Mouse (Mus musculus) induced T-regulatory cell, adult 2 months (primary cell): Measurements from ENCODE around the gene Apon.
"Not testable (repeated sequence)": the region's sequence is repeated elsewhere in the genome, so short reads cannot be mapped to it uniquely, and the experiment has no call there.

Experiments
- DNase-seq: peaks from one replicate; pipeline ENCODE4 v3.0.0-alpha.2; 2012; ENCODE audit warnings: low read depth

Gene Apon

DNA sequence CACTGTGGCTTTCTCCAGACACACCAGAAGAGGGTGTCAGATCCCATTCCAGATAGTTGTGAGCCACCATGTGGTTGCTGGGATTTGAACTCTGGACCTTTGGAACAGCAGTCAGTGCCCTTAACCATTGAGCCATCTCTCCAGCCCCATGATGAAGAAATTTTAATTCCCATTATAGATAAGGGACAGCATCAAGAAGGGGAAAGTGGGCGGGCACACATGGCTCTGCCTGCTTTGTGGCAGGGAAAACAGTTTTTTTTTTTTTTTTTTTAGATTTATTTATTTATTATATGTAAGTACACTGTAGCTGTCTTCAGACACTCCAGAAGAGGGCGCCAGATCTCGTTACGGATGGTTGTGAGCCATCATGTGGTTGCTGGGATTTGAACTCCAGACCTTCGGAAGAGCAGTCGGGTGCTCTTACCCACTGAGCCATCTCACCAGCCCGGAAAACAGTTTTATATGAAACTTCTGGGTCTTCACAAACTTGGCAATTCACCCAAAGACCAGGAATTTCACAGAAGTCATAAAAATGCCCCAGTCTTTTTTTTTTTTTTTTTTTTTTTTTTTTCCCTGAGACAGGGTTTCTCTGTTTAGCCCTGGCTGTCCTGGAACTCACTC lies 19.0 kb downstream of the Apon start:
- peak; percentile 28 for DNase-seq

DNA sequence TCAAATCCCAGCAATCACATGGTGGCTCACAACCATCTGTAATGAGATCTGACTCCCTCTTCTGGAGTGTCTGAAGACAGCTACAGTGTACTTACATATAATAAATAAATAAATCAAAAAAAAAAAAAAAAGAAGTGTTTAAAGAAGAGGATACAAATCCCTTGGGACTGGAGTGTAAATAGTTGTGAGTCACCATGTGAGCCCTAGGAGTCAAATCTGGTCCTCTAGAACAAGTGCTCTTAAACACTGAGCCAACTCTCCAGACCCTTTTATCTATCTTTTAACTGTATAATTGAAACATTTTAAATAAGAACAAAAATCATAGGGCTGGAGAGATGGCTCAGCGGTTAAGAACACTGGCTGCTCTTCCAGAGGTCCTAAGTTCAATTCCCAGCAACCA lies 21.5 kb downstream of the Apon start:
- not testable (repeated sequence) for DNase-seq

- DNase-seq = no peak
These were observed 24.3 kb downstream of the Apon start for GRCm38 (mm10) chr10:128278158-128278557.

DNA sequence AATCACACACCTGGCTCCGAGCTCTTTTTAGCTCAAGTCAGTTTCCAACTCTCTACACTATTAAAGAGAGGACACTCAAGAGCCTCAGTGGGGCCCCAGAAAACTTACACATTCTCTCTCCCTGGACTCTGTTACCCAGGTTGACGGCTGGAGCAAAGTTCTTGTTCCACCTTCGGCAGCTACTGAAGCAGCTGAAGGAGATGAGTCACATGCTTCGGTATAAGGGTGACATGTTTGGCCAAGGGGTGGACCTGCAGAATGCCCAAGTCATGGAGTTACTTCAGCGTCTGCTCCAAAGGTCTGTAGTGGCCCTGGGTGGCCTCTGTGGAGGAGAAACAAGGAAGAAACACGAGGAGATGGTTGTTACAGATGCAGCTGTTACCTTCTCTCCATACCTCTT lies 27.0 kb downstream of the Apon start:
- no peak for DNase-seq

DNA sequence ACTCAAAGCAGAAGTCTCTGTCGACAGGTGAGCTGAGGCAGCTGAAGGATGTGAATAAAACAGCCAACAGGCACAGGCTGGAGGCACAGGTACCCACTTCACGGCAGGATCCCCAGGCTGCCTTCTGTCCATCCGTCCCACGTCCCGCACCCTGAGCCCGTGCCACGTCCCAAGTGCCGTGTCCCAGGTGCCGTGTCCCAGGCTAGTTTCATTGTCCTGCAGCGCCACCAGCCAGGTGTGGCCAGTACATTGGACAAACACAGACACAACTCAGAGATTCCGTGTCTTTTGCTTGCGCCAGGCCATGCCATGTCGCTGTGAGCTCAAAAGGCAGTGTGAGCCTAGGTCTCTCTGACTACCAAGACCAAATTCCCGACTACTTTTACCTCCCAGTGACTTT lies 27.8 kb downstream of the Apon start:
- DNase-seq = no peak

DNA sequence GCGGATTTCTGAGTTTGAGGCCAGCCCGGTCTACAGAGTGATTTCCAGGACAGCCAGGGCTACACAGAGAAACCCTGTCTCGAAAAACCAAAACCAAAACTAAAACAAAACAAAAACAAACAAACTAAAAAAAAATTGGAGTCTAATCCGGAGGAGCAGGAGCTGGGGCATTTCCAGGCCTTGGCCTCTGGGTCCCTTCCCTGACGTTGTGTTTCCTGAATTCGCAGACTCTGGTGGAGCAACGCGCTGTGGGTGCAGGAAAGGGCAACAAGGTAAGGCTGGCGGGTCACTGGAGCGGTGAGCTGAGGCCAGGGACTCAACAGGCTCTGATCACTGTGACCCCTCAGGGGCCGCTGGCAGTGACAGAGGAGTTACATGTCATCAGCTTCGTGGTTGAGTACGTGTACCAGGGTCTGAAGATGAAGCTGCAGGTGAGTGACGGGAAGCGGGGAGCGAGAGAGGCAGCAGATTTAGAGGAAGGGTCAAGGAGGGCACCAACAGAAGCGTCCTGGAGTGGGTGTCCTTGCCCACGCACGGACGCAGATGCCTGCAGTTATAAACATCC lies 29.1 kb downstream of the Apon start:
- DNase-seq = no peak

- DNase-seq = peak; percentile 88
These were observed 30.0 kb downstream of the Apon start for GRCm38 (mm10) chr10:128283604-128284579.

- DNase-seq = not testable (repeated sequence)
These were observed 36.7 kb downstream of the Apon start for GRCm38 (mm10) chr10:128290594-128290993.

DNA sequence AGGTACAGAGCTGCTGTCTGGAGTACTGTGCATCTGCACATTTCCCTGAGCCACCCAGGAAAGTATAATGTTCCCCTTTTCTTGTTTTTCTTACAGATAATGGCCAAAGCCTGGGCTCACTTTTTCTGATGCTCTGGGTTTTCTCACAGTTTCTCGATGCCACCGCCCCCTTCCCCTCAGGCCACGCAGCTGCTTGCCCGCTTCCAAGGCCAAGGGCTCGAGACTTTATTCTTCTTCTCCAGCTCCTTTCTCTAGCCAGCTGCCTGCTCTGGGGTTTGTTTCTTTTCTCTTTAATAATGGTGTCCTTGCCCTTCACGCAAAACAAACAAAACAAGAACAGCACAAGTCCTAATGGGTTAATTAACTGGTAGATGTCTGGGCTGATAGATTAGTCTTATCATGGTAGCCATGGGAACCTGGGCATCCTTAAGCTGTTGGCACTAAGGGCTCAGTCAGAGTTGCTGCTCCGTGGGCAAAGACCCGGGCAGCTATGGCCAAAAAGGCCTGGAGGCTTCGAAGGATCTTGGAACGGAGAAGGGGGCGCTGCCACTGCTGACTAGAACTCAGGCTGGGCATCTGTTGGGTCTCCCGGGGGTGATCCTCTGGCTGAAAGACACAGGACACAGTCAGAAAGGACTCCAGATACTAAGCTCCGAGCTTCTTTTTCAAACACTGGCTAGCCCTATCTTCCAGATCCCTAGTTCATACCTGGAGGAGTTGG lies 42.6 kb downstream of the Apon start:
- DNase-seq = no peak

GRCm38 (mm10) chr10:128297221-128297620 lies 43.3 kb downstream of the Apon start:
- no peak for DNase-seq

DNA sequence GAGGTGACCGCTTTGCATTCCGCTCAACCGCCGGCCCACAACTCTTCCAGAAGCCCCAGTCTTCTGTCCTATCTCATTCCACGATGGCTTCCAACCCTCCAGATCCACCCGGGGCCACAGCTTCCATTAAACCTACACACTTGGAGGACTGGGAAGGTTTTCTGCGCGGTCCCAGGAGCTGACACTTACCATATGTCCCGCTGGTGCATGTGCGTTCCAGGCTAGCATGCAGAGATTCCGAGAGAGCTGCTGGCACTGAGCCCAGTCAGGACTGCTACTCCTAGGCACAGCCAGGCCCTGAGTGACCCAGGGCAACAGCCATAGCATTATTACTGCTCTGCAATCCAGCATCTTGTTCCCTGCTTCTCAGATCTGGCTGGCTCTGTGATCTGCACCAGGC lies 43.7 kb downstream of the Apon start:
- DNase-seq = no peak

- no peak for DNase-seq
These were observed 44.3 kb downstream of the Apon start for GRCm38 (mm10) chr10:128298243-128298642.

- no peak for DNase-seq
These were observed 44.8 kb downstream of the Apon start, which contains the start of gene Il23a for GRCm38 (mm10) chr10:128298702-128299171. Il23a (minus strand) TSS chr10:128298752.

GRCm38 (mm10) chr10:128302357-128302756 lies 48.5 kb downstream of the Apon start:
- DNase-seq = no peak

DNA sequence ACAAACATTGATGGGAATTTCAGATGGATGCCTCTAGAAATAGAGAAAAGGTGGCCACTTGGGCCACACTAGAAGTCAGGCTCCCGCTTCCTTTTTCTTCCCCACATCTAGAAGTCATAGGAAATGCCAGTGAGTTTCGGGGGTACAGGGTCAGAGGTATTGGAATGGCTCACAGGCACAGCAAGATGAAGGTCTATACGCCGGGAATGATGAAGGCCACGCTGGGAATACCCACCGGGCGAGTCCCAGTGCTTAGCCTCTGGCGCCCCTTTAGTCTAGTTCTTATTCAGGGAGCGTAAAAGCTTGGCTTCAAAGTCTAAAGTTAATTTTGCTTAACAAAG lies 48.9 kb downstream of the Apon start:
- no peak for DNase-seq

GRCm38 (mm10) chr10:128303126-128304021 lies 49.5 kb downstream of the Apon start, which contains the start of gene Pan2:
Pan2 (plus strand) TSS chr10:128303335.
- peak; percentile 100 for DNase-seq
